Mouse (Mus musculus) olfactory bulb, adult 2 months (tissue): ENCODE data around the gene Kcnt2.

Experiments used
- CTCF ChIP-seq: fragments of 200-500 bp; IDR thresholded peaks from 2 replicates; pipeline ENCODE4 v1.5.1; 2012; ENCODE audit warnings: low read depth, mild to moderate bottlenecking, low read length, moderate library complexity; ENCODE audit not compliant: insufficient read depth
- POLR2A ChIP-seq: fragments of 200-500 bp; IDR thresholded peaks from 2 replicates; pipeline ENCODE4 v1.6.1; 2012; ENCODE audit warnings: mild to moderate bottlenecking, low read depth, low read length, moderate library complexity; ENCODE audit not compliant: insufficient read depth

- TF ChIP-seq CTCF (no peak), POLR2A (no peak)
Measured at GRCm38 (mm10) chr1:140513451-140513850, 267.5 kb downstream of the Kcnt2 start.
